Mouse (Mus musculus) frontal cortex, postnatal 25 days (tissue): ENCODE data around the gene Abcb6.

Experiments
- DNase-seq, 2 experiments: peaks; one replicate each; pipeline ENCODE4 v3.0.0; 2022; ENCODE audit warnings: low spot score in 2 of 2

The Abcb6 gene

GRCm38 (mm10) chr1:75180105-75180590, at the start of gene Abcb6:
Abcb6 (minus strand) TSS chr1:75180392.
- DNase-seq = peak; percentile 80 to 83

- DNase-seq = no peak
These were observed 49.0 kb upstream of the Abcb6 start for GRCm38 (mm10) chr1:75229158-75229557.

DNA sequence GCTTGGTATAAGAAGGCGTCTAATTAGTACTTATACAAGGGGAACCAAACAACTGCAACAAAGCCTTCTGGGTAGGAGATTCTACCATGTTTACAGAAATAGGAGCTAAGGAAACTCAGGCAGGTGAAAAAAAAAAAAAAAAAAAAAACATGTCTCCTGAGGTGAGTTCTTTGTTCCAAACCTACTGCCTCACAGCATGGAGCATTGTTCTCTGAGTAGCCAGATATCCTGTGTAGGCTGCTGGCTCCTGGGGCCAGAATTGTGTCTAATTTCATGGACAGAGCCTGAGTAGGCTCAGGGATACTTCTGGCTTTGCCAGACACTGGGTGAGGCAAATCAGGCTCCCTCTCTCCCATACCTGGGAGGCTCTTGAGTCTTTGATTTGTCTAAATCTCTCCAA, 47.5 kb upstream of the Abcb6 start:
- no peak for DNase-seq

- DNase-seq = no peak
These were observed 45.9 kb upstream of the Abcb6 start for GRCm38 (mm10) chr1:75226138-75226537.

- no peak for DNase-seq
These were observed 45.3 kb upstream of the Abcb6 start for GRCm38 (mm10) chr1:75225473-75225872.

DNA sequence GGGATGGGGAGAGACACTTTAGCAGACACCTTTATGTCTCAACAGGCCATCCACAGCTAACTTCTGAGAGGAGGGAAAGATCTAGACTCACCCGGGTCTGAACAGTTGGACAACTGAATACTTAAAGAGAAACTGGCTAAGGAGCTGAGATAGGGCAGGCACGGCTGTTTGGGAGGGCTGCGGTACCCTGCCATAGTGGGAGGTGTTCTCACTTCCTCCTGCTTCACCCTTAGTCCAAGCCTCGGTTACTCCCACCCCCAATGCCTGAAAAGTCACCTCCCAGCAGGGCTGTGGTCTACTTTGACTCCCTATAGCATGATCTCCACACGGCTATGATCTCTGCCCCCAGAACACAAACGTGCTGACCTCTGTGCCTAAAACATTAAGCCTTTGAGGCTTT, 43.3 kb upstream of the Abcb6 start:
- DNase-seq = no peak

DNA sequence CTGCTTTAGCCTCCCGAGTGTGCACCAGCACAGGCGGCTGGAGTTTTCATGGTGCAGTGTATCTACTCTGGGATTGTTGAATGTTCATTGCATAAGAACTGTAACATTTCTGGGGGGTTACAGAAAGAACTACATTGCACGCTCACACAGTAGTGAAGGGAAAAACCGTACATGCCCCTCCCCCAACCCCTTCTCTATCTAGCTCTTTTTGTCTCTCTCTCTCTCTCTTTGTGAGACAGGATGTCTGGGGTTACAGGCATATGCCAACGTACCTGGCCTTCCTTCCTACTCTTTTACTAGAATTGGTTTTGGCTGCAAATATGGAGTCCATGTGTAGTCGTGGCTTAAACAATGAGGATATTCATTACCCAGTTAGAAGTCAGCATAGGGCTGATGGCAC, 42.7 kb upstream of the Abcb6 start:
- DNase-seq = no peak

DNA sequence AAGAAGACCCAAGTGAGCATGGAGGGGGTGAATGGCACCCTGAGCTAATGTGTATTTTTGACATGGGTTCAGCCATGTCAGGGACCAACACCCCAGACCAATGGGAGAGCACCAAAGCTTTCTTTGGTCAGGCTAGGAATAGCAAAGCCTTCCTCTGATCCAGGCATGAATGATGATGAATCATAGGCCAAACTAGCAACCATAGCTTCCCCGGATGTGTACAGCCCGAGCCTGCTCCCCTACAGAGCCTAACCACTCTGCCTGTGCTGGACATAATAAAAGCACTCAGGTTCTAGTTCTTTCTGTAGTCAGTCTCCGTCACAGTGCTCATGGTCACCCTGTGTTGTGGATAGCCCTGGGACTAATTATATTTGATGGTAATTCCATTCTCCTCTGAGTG, 41.3 kb upstream of the Abcb6 start:
- DNase-seq = no peak

DNA sequence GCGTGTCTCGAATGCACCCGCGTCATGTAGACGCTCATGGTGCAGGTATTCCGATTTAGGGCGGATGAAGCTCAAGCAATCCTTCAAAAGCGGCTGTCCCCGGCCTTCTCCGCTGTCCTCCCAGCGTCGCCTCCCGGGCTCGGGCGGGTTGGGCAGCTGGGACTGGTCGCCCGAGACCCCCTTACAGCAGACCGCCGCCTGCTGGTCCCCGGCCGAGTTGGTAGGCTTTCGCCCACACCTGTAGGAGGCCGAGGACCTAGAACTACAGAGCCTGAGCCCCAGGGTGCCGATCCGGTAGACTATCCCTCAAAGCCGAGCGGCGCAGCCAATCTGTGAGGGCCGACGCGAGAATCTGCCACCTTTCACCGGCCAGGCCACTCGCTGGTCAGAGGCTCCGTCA, 39.3 kb upstream of the Abcb6 start, which contains the start of gene Tuba4a:
Tuba4a (minus strand) TSS at position 335 of the 400 bp plus-strand sequence.
- no peak for DNase-seq

DNA sequence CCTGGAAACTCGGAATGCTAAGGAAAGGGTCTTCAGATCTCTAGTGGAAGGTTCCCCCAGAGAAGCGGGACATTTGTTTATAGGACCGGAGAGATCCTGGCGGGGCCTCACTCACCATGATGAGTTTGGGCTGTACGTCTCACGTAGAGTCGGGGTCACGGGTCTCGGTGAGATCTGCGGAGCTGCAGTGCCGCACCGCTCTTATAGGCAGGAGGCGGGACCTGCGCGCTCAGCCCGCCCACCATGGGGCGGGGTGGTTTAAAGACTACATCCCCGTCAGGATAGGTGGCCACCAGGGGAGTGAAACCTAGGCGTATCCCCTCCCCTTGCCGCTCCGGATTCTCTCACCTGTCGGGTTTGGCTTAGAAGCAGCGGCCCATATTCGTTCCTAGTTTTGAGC, 38.9 kb upstream of the Abcb6 start:
- DNase-seq = peak; percentile 85 to 87

- DNase-seq = no peak
These were observed 38.2 kb upstream of the Abcb6 start for GRCm38 (mm10) chr1:75218227-75219001.

GRCm38 (mm10) chr1:75217893-75218226, 37.7 kb upstream of the Abcb6 start:
- no peak for DNase-seq

DNA sequence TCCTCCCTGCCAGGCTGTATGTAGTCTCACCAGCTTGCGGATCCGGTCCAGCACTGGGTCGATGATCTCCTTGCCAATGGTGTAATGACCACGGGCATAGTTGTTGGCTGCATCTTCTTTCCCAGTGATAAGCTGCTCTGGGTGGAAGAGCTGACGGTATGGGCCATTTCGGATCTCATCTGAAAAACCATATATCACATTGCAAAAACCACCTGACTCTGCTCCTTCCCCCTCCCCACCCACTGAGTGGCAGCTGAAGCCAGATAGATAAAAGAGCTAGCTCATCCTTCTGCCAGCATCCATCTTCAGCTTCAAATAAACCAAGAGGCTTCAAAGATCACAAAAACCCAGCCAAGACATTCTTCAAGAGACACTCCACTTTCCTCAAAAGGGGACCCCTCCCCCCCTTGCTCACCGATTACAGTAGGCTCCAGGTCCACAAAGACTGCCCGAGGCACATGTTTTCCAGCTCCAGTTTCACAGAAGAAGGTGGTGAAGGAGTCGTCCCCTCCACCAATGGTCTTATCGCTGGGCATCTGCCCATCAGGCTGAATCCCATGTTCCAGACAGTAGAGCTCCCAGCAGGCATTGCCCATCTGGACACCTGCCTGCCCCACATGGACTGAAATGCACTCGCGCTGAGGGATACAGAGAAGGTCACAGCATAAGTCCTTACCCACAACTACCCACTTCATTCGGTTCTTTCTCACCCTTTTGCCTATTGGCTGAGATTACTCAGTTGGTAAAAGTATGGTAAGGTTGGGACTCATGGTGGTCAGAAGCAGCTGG, 36.8 kb upstream of the Abcb6 start:
- no peak for DNase-seq

DNA sequence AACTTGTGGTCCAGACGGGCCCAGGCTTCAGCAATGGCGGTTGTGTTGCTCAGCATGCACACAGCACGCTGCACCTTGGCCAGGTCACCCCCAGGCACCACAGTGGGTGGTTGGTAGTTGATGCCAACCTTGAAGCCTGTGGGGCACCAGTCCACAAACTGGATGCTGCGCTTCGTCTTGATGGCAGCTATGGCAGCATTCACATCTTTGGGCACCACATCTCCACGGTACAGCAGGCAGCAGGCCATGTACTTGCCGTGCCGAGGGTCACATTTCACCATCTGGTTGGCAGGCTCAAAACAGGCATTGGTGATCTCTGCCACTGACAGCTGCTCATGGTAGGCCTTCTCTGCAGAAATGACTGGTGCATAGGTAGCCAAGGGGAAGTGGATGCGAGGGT, 35.6 kb upstream of the Abcb6 start:
- DNase-seq = no peak

DNA sequence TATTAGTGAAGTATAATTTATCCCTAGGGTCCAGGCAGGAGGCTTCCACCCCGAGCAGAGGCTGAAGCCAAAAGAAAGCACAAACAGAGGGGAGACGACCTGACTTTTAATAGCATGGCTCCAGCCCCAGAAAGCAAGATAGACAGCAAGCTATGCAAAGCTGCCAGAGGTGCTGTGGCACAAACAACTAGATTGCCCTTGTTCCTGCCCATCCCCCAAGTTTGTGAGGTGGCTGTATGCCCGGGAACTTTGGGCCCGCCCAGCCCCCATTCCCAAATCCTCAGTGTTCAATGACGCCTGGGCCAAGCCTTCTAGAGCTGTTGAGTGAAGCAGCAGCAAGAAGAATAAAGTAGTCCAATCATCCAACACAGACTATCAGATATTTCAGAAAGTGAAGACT, 34.7 kb upstream of the Abcb6 start:
- peak in 1 of 2 experiments; percentile 56 for DNase-seq

- DNase-seq = no peak
These were observed 34.2 kb upstream of the Abcb6 start for GRCm38 (mm10) chr1:75214442-75214841.

GRCm38 (mm10) chr1:75213096-75213495, 32.9 kb upstream of the Abcb6 start:
- DNase-seq = no peak

DNA sequence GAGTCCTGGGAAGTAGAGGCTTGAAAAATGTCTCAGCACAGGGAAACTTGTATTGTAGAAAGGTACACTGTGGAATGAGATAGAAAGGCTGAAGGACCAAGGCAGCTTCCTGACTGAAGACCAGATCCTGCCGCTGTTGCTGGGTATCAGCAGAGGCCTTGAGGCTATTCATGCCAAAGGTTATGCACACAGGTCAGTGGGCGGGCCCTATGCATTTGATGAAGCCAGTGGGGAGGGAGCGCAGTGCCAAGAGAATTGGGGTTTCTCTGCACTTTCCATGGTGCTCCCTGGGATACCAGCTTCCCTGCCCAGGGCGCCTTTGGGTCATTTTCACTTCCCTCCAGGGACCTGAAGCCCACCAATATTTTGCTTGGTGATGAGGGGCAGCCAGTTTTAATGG, 32.4 kb upstream of the Abcb6 start:
- DNase-seq = no peak

DNA sequence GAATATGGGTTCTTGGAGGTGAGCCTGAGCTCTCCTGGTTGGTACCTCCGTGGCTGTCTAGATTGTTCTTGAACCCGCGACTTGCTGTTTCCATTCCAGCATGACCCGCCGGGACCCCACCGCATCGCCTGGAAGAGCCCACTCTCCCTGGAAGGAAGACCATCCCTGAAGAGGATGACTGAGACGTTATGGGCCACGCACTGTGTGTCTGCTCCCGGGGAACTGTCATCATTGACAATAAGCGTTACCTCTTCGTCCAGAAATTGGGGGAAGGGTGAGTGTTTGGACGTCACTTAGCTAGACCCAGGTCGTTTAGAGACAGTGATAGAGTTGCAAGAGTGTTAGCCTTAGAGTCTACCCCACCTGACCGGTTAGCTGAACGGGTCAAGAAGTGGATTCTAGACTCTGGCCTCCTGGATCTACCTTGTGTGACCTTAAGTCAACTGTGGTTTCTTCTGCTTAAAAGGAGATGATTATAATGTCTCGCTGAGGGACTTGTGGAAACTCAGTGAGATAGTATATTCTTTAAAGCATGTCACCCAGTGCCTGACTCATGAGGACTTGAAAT, 31.0 kb upstream of the Abcb6 start:
- no peak for DNase-seq

GRCm38 (mm10) chr1:75210136-75211087, 30.2 kb upstream of the Abcb6 start, which contains the start of the genes Glb1l and Stk16:
Glb1l (minus strand) TSS chr1:75210813.
Stk16 (plus strand) TSS chr1:75210838.
- DNase-seq = peak; percentile 94 to 96

GRCm38 (mm10) chr1:75208967-75209678, 28.9 kb upstream of the Abcb6 start:
- no peak for DNase-seq
